ENCODE assay signal across 8 mouse cellular contexts in the genomic region with DNA sequence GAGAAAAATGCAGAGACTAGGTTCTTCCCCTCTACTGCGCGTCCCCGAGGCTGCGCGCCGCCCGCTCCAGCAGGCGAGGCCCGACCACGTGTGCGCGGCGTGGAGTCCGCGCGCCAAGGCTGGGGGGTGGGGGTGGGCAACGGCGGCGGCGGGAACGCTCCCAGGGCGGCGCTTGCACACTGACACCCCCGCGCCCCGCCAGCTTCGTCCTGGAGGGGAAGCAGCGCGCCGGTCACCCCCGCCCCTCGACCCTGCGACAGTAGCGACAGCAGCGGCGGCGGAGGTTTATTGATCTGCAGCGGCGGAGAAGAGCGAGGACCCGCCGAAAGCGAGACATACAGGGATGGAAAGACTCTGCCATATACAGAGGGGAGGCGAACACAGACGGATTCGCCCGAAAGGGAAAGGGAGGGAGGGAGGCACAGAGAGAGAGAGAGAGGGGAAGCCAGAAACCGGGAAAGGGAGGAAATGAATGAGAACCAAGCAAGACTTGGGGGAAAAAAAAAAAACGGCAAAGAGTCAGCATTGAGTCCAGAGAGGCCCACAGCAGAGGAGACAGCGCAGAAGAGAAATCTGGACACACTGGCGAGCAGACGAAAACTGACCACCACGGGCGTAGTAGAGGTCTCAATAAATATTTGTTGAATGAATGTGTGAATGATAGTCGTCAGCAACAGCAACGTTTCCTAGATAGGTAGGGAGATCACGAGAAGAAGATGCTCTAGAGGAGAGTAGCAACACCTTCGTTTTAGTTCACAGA. TPM values are rescaled to one million over a fixed set of nuclear protein-coding genes. Genes with fewer than 3 reads are reported as not detected.
DNase-seq lines count a peak whose midpoint lies in the region; ATAC-seq lines count a peak whose summit lies in the region.

No protein-coding gene starts in this region.

- peak overlapping the region; percentile 53 for H3K9ac ChIP-seq in limb, embryonic 13.5 days

- peaks cover 44% of the 10 kb centered on the region for H3K27me3 ChIP-seq in limb, embryonic 13.5 days

- peak; percentile 58 for DNase-seq in embryo, embryonic 10.5 days (ENCODE audit: low spot score)
- no peak for DNase-seq in embryo, embryonic 10 days (ENCODE audit: low spot score)
- peak; percentile 21 for DNase-seq in thymus, postnatal 0 days (ENCODE audit: low spot score)
- no peak for DNase-seq in thymus, postnatal 10 days (ENCODE audit: low spot score in 2 of 2)
- DNase-seq in right cerebral cortex, postnatal 10 days (ENCODE audit: low spot score in 2 of 2), result peak; percentile 75 to 76
- DNase-seq in cerebellum, adult 11 months, result no peak

- peaks cover 70% of the 10 kb centered on the region for H3K4me1 ChIP-seq in limb, embryonic 13.5 days

- no peak overlapping the region for H3K27ac ChIP-seq in limb, embryonic 13.5 days

- H3K4me2 ChIP-seq in limb, embryonic 13.5 days (replicated peaks), result peak overlapping the region; percentile 98

- H3K9me3 ChIP-seq in limb, embryonic 13.5 days, result no peaks in the 10 kb centered on the region

- peak overlapping the region; percentile 74 for H3K4me3 ChIP-seq in limb, embryonic 13.5 days

- WGBS in limb, embryonic 13.5 days, result 3% methylated on average over 57 of the region's 58 CpGs

- H3K36me3 ChIP-seq in limb, embryonic 13.5 days, result peaks cover 5% of the 10 kb centered on the region; the same call in 1 of the 2 replicates

- ATAC-seq in limb, embryonic 13.5 days (ENCODE audit: low FRiP score, low read depth), result no peak
- no peak for ATAC-seq in frontal cortex, adult (ENCODE audit: low TSS enrichment)

RNA-seq across cellular contexts. Expression of a gene that starts 3.0 kb away (rescaled TPM):
- polyA plus RNA-seq in thymus, postnatal 0 days (2015; fragmentation: Nextera tagmentation; extraction: Ambion mirVana), result 0.82 and 1.0 TPM in 2 replicates
- polyA plus RNA-seq in limb, embryonic 13.5 days (2015; fragmentation: Nextera tagmentation; extraction: Ambion mirVana), result 27.4 and 30.6 TPM in 2 replicates

RNA-seq across cellular contexts. Expression of a gene that starts 18.1 kb away (rescaled TPM):
- polyA plus RNA-seq in thymus, postnatal 0 days (2015; fragmentation: Nextera tagmentation; extraction: Ambion mirVana), result 5.3 and 6.0 TPM in 2 replicates
- polyA plus RNA-seq in limb, embryonic 13.5 days (2015; fragmentation: Nextera tagmentation; extraction: Ambion mirVana), result 49.0 and 51.6 TPM in 2 replicates

RNA-seq across cellular contexts. Expression of a gene that starts 30.0 kb away (rescaled TPM):
- polyA plus RNA-seq in thymus, postnatal 0 days (2015; fragmentation: Nextera tagmentation; extraction: Ambion mirVana), result 17.4 and 18.1 TPM in 2 replicates
- 50.3 and 52.2 TPM in 2 replicates for polyA plus RNA-seq in limb, embryonic 13.5 days (2015; fragmentation: Nextera tagmentation; extraction: Ambion mirVana)

RNA-seq across cellular contexts. Expression of a gene that starts 38.8 kb away (rescaled TPM):
- polyA plus RNA-seq in thymus, postnatal 0 days (2015; fragmentation: Nextera tagmentation; extraction: Ambion mirVana), result 12.4 and 13.2 TPM in 2 replicates
- polyA plus RNA-seq in limb, embryonic 13.5 days (2015; fragmentation: Nextera tagmentation; extraction: Ambion mirVana), result 44.0 and 46.2 TPM in 2 replicates

RNA-seq across cellular contexts. Expression of a gene that starts 42.0 kb away (rescaled TPM):
- polyA plus RNA-seq in thymus, postnatal 0 days (2015; fragmentation: Nextera tagmentation; extraction: Ambion mirVana), result not detected in 2 replicates
- polyA plus RNA-seq in limb, embryonic 13.5 days (2015; fragmentation: Nextera tagmentation; extraction: Ambion mirVana), result 0.27 and 0.34 TPM in 2 replicates

Comparison
In these comparisons a context has a peak if more than half of its experiments do, and no peak if none do; other contexts are left out.
1. DNase-seq: peak in embryo, embryonic 10.5 days (single experiment), thymus, postnatal 0 days (single experiment) and right cerebral cortex, postnatal 10 days (2 of 2); none in embryo, embryonic 10 days (single experiment), thymus, postnatal 10 days (0 of 2) and cerebellum, adult 11 months (single experiment).
2. RNA of a gene that starts 3.0 kb away (polyA plus RNA-seq): 27.4 to 30.6 TPM in limb, embryonic 13.5 days; 0.82 to 1.0 TPM in thymus, postnatal 0 days; every median in the first group is over 10 times any median in the second.